Mouse (Mus musculus) adipocyte (in vitro differentiated cells): Measurements from ENCODE around the gene Thbs1.

ENCODE experiments used
- DNase-seq: peaks from one replicate; pipeline ENCODE4 v3.0.0-alpha.2; 2016; ENCODE audit warnings: low spot score

The Thbs1 gene

GRCm38 (mm10) chr2:118113808-118114524, 2.3 kb downstream of the Thbs1 start:
- peak; percentile 50 for DNase-seq

DNA sequence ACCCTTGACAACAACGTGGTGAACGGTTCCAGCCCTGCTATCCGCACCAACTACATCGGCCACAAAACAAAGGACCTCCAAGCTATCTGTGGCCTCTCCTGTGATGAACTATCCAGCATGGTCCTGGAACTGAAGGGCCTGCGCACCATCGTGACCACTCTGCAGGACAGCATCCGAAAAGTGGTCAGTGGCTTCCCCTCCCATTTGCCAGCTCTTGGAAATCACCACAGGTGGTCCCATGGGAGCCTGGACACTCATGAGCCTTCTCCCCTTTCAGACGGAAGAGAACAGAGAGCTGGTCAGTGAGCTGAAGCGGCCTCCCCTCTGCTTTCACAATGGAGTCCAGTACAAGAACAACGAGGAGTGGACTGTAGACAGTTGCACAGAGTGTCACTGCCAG, 3.0 kb downstream of the Thbs1 start:
- no peak for DNase-seq

GRCm38 (mm10) chr2:118115647-118116046, 4.0 kb downstream of the Thbs1 start:
- no peak for DNase-seq

GRCm38 (mm10) chr2:118116180-118116579, 4.5 kb downstream of the Thbs1 start:
- DNase-seq: no peak

DNA sequence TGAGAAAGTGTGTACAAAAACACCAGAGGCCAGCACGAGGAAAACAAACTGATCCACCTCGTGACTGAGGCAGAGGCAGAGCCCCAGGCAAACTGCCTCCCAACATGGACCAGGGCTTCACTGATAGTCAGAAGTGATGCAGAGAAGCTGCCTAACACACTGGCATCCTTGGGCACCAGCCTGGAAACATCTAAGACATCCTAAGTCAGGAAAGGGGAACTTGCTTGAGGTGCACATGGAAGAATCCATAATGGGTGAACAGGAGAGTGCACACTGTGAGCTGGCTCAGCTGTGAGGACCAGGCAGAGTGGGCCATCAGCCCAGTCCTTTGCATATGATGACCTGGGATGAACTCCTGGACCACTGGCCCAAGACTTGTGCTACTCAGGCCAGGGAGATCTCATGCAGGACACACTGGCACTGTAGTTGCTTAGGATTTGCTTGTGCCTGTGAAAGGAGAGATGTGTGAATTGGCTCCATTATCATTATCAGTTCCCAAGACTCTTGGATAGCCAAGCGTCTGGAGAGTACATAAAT, 5.1 kb downstream of the Thbs1 start:
- no peak for DNase-seq

- DNase-seq: no peak
These were observed 5.7 kb downstream of the Thbs1 start for GRCm38 (mm10) chr2:118117401-118117800.

DNA sequence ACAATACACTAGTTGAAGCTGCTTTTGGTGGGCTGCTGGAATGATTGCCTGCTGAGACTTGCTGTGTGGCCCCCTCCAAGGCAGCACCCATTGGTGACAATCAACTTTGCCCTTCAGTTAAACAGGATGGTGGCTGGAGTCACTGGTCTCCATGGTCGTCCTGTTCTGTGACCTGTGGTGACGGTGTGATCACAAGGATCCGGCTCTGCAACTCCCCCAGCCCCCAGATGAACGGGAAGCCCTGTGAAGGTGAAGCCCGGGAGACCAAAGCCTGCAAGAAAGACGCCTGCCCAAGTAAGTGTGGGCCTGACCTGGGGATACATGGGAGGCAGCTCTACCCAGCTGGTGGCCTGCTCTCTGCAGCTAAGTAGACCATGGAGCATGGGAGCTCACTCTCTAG, 6.4 kb downstream of the Thbs1 start:
- DNase-seq: no peak

DNA sequence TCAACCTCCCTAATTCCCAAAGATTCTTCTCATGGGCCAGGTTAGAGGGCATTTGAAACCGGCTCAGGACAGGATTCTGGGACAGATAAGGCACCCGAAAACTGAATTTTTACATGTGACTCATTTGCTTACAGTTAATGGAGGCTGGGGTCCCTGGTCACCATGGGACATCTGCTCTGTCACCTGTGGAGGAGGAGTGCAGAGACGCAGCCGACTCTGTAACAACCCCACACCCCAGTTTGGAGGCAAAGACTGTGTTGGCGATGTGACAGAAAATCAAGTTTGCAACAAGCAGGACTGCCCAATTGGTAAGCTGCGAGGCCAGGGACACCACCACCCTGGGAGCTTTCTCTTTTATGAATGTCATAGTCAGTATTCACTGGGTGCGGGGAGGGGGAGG, 6.8 kb downstream of the Thbs1 start:
- DNase-seq: no peak

GRCm38 (mm10) chr2:118119684-118120083, 8.0 kb downstream of the Thbs1 start:
- no peak for DNase-seq

DNA sequence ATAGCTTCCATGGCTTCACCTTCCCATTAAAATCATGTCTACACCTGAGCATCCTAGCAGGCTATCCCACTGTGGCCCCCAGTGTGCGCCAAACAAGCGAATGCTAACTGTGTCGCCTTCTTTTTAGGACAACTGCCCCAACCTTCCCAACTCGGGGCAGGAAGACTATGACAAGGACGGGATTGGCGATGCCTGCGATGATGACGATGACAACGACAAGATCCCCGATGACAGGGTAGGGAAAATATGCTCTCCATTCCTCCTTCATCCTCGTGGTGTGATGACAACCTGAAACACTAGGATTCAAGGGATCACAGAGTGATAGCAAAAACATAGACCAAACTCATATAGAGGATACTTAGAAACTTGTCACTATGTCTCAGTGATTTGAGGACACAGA, 8.4 kb downstream of the Thbs1 start:
- DNase-seq: no peak

- no peak for DNase-seq
These were observed 9.1 kb downstream of the Thbs1 start for GRCm38 (mm10) chr2:118120751-118121150.

GRCm38 (mm10) chr2:118122291-118122690, 10.6 kb downstream of the Thbs1 start:
- no peak for DNase-seq

- no peak for DNase-seq
These were observed 12.1 kb downstream of the Thbs1 start for GRCm38 (mm10) chr2:118123743-118124142.

DNA sequence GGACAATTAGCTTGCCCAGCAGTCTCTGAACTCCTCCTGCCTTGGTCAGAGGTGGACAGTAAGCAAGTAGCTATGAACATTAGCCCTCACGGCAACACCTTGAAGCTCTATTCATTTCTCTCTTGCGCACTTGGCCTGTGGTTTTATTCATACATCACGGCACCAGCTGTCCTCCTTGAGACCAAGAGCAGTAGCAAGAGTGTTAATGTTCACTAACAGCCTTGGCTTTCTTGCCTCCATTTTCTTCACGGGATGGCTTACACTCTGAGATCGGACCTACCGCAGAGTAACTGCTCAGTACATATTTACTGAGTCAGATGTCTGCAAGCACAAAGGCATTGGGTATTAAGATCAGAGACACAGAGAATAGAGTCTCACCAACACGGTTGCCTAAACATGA, 12.8 kb downstream of the Thbs1 start:
- no peak for DNase-seq

DNA sequence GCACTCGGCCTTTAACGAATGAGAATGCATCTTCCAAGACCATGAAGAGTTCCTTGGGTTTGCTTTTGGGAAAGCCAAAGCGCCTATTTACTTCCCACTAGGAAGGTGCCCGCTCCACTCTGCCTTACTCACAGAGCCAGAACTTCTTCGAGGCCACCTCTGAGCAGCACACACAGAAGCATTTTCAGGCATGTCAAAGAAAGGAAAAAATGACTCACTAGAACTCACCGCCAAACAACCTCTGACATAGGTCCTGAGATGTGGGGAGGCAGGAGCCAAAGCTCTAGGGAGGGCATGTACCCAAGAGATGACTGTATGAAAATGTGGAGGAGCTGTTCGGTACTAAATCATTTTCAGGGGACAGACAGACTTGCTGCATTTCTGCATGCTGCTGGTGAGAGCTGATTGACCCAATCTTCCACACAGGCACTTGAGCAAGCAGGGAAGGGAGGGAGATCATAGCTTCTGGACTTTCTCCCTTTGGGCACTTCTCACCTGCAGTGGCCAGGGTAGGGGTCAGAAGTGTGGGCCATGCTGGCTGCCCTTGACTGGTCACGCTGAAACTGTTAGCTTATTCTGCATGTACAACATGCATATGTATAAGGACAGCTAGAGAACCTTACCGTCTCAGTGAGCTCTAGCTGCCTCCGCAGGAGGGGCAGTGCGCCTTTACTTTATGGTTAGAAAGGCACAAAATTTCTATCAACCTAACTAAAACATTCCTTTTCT, 13.7 kb downstream of the Thbs1 start:
- DNase-seq: peak; percentile 40

GRCm38 (mm10) chr2:118125943-118126470, 14.3 kb downstream of the Thbs1 start:
- DNase-seq: no peak

DNA sequence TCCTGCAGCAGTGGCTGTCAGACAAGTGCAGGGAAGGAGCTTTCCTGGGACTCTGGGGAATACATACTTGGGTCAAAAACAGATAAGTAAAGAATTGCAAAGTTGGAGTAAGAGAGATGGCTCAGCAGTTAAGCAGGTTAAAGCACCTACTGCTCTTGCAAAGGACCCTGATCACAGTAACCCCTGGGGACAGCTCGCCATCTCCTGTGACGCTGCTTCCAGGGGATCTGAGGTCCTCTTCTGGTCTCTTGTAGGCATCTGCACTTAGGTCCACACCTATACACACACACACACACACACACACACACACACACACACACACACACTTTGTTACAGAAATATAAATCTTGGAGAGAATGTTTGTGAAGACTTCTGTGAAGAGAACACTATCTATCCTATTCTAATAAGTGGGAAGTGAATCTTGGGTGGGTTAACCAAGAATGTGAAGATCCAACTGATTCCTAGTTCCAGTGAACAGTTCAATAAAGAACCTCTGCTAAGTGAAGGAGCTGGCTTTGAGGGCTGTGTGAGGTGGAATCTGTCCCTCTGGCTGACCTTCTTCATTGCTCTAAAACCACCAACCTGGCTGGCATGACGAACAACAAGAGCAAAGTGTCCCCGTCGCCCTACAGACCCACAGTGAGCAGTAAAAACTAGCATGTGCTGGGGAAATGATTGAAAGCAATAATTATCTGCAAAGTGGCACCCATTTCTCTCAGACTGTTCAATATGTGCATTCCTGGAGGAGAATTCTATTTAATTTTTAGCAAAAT, 16.0 kb downstream of the Thbs1 start:
- DNase-seq: no peak

DNA sequence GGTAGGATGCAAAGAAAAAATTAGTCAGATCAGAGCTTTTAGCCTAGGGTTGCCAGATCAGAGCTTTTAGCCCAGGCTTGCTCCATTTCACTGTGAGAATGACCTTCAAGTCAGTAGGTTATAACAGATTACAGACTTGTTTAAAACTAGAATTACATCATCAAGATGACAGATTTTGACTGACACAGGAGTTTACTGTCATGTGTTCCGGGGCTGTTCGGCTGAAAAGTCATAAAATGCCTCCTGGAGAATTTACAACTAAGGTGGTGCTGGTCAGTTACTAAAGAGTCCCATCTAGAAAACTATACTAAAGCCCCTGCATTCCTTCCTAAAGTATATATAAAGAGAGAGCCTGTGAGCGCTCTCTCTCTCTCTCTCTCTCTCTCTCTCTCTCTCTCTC, 16.6 kb downstream of the Thbs1 start:
- no peak for DNase-seq

- DNase-seq: no peak
These were observed 25.4 kb downstream of the Thbs1 start for GRCm38 (mm10) chr2:118137071-118137470.

DNA sequence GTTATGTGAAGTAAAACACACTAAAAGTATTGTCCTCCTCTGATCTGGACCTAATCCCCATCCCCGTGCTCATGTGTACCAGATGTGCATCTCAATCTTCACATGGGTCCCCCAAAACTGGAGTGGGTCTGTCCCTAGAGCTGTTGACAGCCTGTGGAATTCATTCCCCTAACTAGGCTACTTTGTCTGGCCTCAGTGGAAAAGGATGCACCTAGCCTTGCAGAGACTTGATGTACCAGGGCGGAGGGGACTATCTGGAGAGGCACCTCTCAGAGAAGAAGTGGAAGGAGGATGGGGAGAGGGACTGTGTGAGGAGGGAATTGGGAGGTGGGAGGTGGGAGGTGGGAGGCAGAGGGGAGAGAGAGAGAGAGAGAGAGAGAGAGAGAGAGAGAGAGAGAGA, 26.1 kb downstream of the Thbs1 start:
- no peak for DNase-seq

DNA sequence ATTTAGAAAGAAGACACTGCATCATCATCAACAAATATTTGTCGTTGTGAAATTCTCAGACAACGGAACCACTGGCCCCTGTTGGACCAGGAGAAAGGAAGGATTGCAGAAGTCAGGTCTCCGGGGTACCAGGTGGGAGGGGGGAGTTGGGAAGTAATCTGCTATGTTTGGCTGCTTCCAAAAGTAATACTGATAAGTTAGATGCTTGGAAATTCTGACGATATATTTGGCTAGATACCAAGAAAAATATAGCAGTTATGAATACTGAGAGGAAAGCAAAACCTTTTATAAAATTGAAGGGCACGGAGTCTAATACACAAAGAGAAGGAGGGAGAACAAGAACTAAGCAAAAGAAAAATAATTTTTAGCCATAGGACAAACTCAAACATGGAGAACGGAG, 27.6 kb downstream of the Thbs1 start:
- no peak for DNase-seq

DNA sequence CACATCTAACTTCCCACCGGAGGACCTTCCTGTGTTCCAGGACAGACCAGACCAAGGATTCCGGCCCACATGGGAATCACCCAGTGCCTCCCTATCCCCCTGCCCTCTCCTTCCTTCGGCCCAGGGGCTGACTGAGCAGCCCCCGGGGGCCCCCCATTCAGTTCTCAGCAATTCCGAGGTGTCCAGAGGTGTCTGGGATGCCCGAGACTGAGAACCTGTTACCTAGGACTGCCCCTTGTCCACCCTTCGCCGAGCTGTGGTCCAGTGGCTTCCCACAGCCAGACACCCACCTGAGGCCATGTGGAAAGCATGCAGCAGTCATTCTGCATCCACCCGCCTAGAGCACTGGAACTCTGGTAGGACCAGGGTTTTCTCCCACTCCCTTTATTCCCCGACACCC, 30.0 kb downstream of the Thbs1 start:
- no peak for DNase-seq
